Mouse (Mus musculus): ENCODE data around the gene Ick.

Gene Ick

DNA sequence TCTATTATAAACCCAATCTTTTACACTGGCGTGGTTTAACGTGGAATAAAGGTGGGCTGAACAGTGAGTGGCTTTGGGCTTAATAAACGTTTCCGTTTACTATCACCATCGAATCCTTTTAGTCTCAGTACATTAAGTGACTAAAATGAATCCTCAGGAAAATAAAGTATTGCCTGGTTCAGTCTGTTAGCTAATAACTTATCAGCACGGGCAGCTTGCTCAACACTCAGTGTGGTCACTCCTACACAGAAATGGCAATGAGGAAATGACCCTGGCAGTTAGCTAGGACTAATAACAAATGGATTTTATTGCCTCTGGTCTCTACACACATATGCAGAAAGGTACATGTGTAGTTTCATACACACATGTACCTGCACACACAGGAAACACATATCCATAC is 4.0 kb upstream of the Ick start:
- no peak for DNase-seq (ENCODE audit: low read depth)

DNA sequence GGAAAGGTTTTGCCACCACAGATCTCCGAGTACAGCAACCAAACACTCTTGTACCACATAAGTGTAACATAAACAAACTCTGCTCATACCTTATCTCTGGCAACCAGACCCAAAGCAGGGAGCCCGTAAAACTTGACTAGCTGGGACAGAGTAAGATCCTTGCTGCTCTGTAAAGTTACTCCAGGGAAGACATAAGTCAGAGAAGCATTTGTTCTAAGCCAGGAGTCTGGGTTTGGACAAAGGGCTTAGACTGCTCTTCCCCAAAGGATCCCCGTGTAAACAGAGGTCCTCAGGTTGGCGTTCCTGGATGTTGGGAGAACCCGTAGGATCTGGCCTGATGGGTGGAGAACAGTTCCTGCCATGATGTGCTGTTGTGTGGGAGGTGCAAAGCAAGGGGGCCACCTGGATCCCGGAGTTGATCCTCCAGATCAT is 3.5 kb upstream of the Ick start:
- no peak for DNase-seq (ENCODE audit: low read depth)

DNA sequence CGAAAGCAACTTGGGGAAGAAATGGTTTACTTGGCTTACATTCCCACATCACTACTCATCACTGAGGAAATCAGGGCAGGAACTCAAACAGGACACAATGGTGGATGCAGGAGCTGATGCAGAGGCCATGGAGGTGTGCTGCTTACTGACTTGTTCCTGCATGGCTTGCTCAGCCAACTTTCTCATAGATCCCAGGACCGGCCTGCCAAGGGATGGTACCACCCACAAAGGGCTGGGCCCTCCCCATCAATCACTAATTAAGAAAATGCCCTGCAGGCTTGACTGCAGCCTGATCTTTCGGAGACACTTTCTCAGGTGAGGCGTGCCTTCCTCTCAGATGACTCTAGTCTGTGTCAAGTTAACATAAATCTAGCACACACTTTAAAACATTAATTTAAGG is 2.2 kb upstream of the Ick start:
- DNase-seq (ENCODE audit: low read depth) = no peak

DNA sequence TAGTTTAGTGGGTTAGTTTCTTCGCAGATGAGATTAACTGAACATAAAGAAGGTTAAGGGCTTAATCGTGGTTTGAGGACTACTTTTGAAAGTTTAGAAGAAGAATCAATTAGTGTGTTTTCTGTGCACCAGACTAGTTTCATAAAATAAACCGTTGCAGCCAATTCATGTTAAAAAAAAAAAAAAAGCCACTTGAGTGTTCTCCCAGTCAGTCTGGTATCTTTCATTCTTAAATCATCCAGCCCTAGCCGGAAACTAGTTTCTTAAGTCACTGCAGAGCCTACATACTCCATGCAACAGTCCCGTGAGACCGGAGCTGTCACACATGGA is 1.4 kb upstream of the Ick start:
- no peak for DNase-seq (ENCODE audit: low read depth)

DNA sequence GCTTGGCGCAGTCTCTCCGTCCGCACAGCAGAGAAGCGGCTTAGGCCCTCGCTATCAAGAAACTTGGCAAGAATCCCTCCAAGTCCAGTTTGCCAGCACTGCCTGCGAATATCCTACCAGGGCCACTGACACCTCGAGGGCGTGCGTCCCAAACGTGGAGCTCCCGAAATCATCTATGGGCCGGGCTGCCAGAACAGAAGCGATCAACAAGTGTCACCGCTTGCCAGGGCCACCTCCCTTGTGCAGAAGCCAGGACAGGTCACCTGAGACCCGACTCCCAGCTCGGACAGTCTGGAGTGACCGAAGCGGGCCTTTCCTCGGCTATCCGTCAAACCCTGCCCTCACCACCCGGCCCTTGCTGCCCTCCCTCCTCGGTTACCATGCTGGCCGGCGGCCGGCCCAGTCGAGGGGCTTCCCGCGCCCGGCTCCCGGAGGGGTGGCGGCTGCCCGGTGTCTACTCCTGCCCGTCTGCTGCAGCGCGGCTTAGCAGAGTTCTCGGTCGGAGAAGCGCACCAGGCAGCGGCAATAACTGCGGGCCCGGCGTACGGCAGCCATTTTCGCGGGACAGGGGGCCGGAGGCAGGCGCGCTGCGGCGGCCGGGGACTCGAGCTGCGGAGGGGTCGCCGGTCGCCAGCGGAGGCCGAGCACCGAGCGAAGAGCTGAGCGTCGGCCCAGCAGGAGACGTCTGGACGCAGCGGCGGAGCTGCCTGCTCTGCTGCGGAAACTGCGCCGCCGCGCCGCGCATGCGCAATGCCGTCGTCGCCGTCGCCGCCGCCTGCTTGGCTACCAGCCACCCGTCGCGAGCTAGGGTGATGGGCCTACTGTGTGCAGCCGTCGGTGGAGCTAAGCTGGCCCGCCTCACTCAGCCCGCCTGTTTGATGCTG is 838 bp upstream of the Ick start:
- DNase-seq (ENCODE audit: low read depth) = peak; percentile 47

DNA sequence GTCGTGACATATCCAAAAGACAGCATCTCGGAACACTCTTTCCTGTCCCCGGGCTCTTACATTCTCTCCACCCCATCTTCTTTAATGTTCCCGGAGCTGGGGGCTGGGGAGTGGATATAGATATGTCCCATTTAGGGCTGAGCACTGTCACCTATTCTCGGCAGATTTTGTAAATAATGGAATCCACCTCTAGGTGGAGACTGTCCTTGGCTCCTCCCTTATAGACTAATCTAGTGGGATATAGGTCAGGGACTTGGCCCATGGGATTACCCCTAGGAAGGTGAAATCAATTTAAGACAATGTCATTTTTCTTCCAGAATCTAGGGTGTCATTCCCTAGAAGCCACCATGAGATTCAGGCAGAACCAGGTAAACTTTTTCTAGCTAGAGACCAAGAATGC is 664 bp downstream of the Ick start:
- DNase-seq (ENCODE audit: low read depth) = no peak

DNA sequence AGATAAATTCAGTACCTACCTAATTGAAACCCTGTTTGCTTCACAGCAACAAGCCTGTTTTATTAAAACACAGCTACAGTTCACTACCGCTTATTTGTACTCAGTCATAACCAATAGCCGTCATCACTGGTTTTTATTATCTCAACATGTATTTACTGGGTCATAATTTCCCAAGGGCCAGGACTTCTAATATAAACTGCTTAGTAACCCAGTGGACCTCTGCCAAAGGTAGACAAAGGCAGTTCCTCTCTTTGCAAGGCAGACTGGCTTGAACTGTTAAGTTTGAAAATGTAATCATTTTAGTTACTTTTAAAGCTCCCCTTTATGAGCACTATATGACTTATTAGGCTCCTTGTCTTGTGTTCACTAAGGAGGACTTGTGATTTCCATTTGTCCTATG is 2.5 kb downstream of the Ick start:
- no peak for DNase-seq (ENCODE audit: low read depth)

DNA sequence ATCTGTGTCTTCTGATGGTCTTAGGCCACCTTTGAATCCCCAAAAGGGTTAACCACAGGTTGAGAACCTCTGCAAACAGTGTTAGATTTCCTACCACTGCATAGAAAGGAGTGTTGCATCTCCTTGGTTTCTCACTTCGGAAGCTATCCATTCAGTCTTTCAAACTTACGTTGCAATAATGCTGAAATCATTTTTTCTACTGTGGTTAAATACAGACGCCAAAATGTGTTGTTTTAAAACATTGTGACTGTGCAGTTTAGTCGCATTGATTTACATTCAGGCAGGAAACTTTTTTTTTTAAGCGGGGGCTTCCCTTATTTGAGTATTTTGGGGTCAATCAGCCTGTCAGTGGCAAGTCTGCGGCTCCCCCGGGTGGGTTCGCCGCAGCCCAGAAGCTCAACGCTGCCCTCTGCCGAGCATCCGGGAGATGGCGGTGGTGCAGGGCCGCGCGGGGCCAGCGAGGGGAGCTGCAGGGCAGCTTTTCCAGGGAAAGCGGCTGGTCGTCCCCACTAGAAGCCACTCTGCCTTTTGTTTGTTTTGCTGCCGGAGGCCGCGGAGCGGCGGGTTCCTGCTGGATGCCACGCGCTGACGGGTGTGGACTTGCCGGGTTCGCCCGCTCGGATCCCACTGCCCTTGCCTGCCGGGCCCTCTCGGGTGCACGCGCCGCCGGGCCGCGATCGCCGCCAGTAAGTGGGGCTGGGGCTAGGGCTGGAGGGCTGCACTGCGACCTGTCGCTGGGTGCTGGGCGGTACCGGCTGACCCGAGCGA is 4.0 kb downstream of the Ick start:
- peak; percentile 65 for DNase-seq (ENCODE audit: low read depth)

DNA sequence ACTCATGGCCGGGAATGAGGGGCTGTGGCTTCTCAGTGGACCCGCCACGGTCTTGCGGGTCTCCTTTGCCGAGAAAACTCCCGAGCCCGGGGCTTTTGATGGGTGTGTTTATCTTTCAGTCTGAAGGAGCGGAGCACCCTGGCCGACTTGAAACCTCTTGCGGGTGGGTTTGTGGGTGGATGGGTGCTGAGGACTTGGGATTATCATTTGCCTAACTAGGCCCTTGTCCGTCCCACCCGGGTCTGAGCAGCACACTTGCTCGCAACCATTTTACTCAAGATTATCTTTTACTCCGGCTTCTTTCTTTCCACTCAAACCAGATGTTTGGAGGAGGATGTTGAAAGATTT is 4.5 kb downstream of the Ick start:
- DNase-seq (ENCODE audit: low read depth) = no peak

DNA sequence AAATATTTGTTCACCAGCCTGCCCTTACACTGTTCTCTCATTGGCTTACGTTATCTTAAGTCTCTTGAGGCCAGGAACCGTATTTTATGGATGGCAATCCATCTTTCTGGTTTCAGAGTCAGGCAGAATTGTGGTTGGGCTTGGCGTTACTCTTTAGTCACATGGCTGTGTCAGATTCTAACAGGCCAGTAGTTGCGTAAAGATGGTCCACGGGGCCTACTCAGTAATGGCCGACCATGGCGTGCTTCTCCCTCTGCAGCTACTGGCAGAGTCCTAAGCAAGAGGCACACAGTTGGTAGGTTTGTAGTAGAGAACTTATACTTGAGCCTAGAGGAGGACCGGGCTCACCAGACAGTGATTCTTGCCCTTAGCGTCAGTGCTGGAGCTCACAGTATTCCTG is 6.8 kb downstream of the Ick start:
- DNase-seq (ENCODE audit: low read depth) = peak; percentile 40

DNA sequence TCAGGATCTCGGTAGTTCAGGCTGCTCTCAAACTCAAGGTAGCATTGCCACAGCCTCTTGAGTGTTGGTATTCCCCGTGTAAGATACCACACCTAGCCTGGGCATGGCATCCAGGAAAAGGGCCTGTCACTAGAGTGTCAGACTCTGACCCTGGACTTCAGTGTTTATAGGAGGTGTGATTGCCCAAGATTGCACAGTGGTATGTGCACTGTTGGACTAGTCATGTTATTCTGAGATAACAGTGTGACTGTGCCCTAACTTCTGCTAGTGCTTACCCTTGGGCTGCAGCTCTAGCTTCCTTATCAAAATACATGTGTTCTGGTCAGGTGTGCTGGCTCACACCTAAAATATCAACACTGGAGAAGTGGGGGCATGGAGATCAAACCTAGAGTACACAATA is 8.7 kb downstream of the Ick start:
- DNase-seq (ENCODE audit: low read depth) = no peak

DNA sequence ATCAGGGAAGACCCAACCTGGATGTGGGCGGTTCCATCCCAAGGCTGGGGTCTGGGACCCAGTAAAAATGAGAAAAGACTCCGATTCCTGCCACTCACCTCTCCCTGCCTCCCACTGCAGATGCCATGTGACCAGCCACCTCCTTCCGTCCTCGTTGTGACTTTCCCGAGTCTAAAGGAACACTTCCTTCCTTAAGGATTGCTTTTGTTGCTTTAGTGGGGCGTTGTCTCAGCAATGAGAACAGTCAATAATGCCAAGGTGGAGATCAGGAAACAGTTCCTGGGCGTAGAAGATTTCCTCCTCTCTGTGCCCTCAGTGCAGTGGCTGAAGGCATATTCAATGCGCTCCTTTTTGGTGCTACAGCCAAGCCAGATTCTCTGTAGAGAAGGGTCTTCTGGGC is 12.4 kb downstream of the Ick start:
- DNase-seq (ENCODE audit: low read depth) = no peak

DNA sequence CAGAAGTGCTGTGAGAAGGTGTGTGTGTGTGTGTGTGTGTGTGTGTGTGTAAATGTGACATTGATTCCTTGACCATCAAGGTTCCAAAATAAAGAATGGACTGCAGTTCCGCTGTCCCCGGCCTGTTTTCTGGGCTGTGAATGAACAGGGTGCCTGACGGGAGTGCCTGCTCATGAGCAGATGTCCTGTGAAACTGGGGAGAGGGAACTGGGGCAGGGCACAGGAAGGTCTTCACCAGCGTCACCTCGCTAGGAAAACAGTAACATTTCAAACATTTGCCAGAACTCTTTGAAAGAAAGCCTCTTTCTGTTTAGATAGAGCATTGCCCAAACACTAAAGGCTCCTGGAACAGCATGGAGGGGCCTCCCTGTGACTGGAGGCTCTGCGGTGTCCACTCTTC is 13.0 kb downstream of the Ick start:
- no peak for DNase-seq (ENCODE audit: low read depth)

DNA sequence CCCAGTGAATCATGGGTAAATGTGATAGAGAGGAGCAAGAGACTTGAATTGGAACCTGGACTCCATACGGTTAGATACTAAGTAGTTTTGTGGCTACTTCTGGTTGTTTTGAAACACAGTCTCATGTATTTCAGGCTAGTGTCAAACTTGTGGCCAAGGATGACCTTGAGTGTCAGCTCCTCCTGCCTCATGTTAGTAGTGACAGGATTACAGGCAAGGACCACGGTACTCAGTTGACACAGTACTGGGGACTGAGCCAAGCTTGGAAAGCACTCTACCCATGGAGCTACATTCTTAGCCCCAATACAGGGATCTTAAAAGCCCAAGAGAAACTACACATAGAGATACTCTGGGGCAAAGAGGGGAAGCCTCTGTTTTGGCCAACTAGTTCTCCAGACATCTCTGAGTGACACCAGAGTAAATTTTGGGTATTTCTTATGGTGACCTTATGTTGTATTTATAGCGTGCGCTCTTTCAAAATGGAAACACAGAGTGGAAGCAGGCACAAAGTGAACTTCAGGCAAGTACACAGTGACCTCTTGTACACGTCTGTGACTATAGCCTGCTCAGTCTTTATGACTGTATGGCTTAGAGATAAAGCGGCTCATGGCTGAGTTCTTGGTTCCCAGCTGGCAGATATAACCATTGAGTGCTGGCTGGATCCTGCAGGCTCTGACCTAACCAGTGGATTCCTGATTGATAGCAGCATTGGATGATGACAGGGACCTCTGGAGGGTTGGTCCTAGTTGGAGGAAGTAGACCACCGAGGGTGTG is 14.1 kb downstream of the Ick start:
- no peak for DNase-seq (ENCODE audit: low read depth)

DNA sequence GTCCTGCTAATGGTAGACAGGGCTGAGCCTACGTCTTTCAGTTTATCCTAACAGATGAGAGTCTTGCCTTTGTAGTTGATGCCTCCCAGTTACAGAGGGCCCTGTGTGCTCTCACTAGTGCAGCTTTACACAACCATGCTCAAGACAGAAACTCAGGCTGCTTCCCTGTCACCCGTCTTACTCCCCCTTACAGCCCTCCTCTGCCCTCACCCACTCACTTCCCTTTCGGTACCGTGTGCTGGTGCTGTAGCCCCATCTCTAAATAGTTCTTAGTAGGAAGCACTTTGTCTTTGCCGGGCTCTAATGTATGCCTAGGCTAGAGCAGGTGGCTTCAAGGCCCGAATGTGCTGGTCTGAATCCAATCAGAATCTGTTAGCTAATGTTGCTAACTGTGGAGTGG is 15.3 kb downstream of the Ick start:
- no peak for DNase-seq (ENCODE audit: low read depth)

DNA sequence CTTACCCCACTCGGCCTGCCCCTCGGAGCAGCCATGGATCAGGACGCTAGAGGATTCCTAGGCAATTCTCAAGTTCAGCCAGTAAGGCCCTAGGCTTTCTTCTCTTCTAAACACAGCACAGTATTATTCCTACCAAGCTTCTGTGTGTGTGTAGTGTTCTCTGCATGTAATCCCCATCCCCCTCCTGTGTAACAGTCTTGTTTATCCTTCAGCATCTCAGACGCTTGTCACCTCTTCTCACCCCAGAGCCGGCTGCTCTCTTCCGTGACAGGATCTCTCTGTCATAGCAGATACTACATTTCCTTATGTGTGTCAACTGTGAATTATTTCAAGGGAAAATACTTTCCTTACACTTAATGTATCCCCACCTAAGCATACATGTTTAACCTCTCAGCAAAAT is 17.0 kb downstream of the Ick start:
- DNase-seq (ENCODE audit: low read depth) = no peak

DNA sequence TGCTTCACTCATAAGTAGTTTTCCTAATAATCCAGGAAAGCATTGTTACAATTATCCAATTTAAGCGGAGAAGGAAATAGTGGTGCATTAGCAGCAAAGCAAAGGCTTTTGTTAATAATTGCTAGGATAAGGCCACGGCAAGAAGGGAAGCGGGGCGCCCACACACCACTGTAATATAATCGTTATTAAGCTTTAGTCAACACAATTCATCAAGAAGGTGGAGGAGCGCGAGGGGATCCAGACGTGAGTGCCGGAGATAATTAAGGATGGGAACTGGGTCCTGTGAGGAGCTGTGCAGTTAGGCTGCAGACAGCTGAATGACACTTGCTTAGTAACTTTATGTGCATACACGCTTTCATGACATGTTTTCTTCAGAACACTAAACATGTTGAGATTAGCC is 17.7 kb downstream of the Ick start:
- DNase-seq (ENCODE audit: low read depth) = no peak

DNA sequence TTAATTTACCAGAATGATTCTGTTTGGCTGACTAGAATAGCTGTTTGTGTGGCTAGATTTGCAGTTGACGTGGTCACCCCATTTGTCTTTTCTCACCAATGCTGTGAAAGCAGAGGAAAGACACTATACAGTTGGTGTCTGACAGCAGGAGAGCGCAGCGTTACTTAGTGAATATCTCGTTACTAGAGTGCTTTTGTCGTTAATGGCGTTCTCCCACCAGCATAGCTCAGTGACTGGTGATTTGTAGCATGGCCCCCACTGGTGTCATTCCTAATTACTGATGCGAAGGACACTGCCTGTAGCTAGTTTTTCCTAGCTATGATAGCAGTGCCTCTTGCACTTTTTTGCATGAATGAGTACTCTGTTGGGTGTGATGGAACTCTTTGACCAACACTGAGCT is 26.7 kb downstream of the Ick start:
- DNase-seq (ENCODE audit: low read depth) = no peak

DNA sequence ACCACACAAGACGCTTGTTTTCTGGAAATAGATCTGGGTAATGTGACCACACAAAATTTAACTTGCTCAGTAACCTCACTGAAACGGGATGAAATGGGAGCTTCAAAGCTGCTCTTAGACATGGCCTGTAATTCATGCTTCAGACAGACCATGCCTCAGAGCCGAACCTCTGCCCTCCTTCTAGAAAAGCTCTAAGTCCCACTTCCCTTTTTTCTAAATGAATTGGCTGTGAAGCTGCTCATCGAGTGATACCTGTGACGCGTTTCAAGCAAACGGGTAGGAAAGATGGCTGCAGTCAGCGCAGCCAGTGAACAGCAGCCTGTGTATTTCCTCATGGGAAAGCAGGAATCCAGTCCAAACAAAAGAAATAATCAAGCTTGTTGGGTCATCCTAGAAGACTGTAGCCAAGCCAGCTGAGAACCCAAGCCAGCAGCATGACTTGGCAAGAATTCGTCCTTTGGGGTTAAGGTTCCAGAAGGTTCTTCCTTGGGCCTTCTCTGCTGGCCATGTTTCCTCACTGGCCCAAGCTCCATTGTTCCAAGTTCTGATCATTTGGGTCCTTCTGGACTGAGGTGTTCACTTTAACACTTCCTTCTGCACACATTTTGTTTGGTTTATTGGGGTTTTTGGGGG is 29.2 kb downstream of the Ick start:
- DNase-seq (ENCODE audit: low read depth) = peak; percentile 53

DNA sequence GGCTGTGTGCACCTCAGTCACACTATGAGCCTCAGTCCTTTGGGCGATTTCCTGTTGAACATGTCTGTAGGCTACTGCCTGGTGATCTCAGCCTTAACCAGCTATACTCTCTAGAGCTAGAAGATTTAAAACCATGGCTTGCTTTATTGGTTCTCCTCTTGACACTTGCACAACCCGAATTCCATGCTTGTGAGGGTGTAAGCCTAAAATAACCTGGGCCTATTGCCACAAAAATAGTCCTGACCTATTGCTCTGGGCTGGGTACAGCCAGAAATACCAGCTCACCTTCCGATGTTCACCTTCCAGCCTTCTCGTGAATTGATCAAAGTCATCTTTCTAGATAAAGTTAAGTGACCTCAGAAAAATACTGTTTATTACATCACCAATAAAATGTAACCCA is 30.5 kb downstream of the Ick start:
- peak; percentile 14 for DNase-seq (ENCODE audit: low read depth)

DNA sequence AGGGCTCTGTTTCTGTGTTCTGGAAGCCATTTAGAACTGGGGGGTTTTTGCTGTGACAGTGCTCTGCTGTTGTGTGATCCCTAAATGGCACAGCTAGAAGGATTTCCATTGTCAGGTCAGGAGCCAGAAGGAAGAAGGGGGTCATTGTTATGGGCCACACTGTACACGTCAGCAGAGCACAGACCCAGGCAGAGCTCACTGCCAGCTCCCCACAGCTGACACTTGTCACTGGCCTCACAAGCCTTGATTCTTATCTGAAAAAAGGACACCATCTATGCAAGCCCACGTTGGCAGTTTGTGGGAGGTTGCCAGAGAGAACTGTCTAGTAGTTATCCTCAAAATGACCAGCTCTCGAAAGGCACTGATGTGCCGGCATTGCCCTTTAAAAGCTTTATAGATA is 37.1 kb downstream of the Ick start:
- DNase-seq (ENCODE audit: low read depth) = no peak

DNA sequence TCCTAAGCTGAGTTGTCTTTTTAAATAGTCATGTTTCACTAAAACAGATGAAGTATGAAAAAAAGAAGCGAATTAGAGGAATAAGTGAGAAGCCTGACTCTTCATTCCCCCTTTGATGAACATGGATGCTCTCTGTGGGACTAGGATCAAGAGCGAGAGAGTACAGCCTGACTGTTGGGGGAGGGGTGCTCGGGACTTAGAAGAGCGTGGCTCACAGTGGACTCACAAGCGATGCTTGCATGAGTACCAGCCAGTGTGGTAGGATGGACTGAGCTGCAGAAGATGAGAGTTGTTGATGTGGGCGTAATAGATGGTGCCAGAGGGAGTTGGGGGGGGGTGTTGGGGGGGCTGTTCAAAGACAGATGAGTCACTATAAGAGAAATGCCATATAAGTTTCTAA is 37.6 kb downstream of the Ick start:
- DNase-seq (ENCODE audit: low read depth) = no peak

DNA sequence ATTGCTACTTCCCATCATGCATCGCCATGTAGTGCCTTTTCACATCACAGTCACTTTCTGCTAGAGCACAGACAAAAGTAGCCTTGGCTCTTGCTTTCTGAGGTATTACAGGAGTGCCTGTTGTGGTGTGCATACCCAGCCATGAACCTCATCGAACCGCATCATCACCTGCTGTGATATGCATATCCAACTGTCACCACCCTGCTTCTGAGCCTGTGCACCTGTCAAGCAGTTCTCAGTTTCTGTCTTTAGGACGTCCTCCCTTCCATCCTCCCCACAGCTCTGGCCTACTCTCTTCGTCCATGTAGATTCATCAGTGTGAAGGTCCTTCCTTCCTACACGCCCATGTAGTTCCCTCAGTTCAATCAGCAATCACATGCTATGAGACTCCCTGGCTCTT is 39.2 kb downstream of the Ick start:
- no peak for DNase-seq (ENCODE audit: low read depth)
